Mouse (Mus musculus): ENCODE measurements around the gene Nbeal2.

DNA sequence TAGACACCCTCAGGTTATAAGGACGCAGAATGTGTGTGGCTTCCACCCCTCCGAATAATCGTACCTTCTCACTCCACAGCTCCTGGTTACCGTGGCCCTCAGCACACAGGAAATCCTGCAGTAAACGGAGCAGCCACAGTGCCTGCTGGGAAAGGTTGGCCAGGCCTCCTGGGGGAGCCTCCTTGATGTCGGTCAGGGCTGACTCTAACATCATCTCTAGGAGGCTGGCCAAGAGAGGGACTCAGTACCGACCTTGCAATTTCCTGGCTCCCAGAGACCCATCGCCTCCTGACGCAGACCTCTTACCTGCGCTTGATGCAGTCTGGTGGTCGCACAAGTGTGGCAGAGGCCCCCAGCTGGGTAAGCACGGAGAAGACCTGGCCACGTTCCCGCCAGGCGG lies 21.3 kb downstream of the Nbeal2 start:
- TF ChIP-seq CTCF (IDR thresholded peaks at IDR 0.05; ENCODE audit: borderline replicate concordance, insufficient read depth, low read length), result no peak
- no peak for TF ChIP-seq POLR2A (IDR thresholded peaks at IDR 0.05; ENCODE audit: low read depth, low read length)

All from embryonic fibroblast, embryonic 13.5 days (primary cell).